Mouse (Mus musculus) liver, adult 2 months (tissue): ENCODE results near the gene Glul. TPM values are rescaled to one million over a fixed set of nuclear protein-coding genes. Genes with fewer than 3 reads are reported as not detected.

Experiments
- DNase-seq: peaks from one replicate; pipeline ENCODE4 v3.0.0-alpha.2; 2011; ENCODE audit warnings: low read depth, low spot score; ENCODE audit errors: extremely low read depth
- H3K27ac ChIP-seq: fragments of 200-500 bp; replicated peaks from 2 replicates; pipeline ENCODE4 v1.5.1; 2012; ENCODE audit warnings: low read depth, mild to moderate bottlenecking, control low read depth, inconsistent platforms, low read length; ENCODE audit not compliant: insufficient read depth
- H3K27me3 ChIP-seq: fragments of 200-500 bp; 2 replicates; pipeline ENCODE4 v1.6.1; 2012; ENCODE audit warnings: mild to moderate bottlenecking, moderate library complexity, low read length, inconsistent platforms; ENCODE audit not compliant: control insufficient read depth, insufficient read depth
- H3K36me3 ChIP-seq: fragments of 200-500 bp; 2 replicates; pipeline ENCODE4 v1.6.1; 2012; ENCODE audit warnings: low read length, inconsistent platforms; ENCODE audit not compliant: control insufficient read depth, insufficient read depth
- H3K4me1 ChIP-seq: fragments of 200-500 bp; 2 replicates; pipeline ENCODE4 v1.6.1; 2011; ENCODE audit warnings: low read length; ENCODE audit not compliant: control insufficient read depth, insufficient read depth
- H3K4me3 ChIP-seq: fragments of 200-500 bp; 2 replicates; pipeline ENCODE4 v1.5.1; 2011; ENCODE audit warnings: low read depth, mild to moderate bottlenecking, control low read depth, low read length, moderate library complexity; ENCODE audit not compliant: insufficient read depth
- H3K79me2 ChIP-seq: fragments of 200-500 bp; 2 replicates; pipeline ENCODE4 v1.6.1; 2012; ENCODE audit warnings: inconsistent platforms, mild to moderate bottlenecking, low read length, moderate library complexity; ENCODE audit not compliant: control insufficient read depth, insufficient read depth
- H3K9ac ChIP-seq: fragments of 200-500 bp; 2 replicates; pipeline ENCODE4 v1.6.1; 2012; ENCODE audit warnings: low read depth, mild to moderate bottlenecking, control low read depth, inconsistent platforms, low read length
- CTCF ChIP-seq: fragments of 200-500 bp; IDR thresholded peaks from 2 replicates; pipeline ENCODE4 v1.5.1; 2011; ENCODE audit warnings: low read depth, low read length, control low read depth
- POLR2A ChIP-seq: fragments of 200-500 bp; IDR thresholded peaks from 2 replicates; pipeline ENCODE4 v1.6.1; 2011; ENCODE audit warnings: low read length, control low read depth; ENCODE audit not compliant: insufficient read depth; ENCODE audit errors: extremely low read depth
- WGBS: fragments of 180-500 bp; shearing (Covaris S2); methylation state at CpG from one replicate; pipeline ENCODE4 v1.1.7; 2018; 5-methylcytosine and 5-hydroxymethylcytosine counted together
- polyA plus RNA-seq: library from polyadenylated mRNA; depleted of rRNA; stranded (reverse); fragments of >200 nt; gene quantifications from 2 replicates; pipeline ENCODE4 v1.2.3, GENCODE M21; 2012; rRNA removed
- total RNA-seq: library from RNA; depleted of rRNA; stranded (reverse); fragments of >200 nt; gene quantifications from 2 replicates; pipeline ENCODE4 v1.2.3, GENCODE M21; 2014; rRNA removed

Glul gene
- total and polyA plus RNA-seq, 2 experiments = 620 to 719 TPM

DNA sequence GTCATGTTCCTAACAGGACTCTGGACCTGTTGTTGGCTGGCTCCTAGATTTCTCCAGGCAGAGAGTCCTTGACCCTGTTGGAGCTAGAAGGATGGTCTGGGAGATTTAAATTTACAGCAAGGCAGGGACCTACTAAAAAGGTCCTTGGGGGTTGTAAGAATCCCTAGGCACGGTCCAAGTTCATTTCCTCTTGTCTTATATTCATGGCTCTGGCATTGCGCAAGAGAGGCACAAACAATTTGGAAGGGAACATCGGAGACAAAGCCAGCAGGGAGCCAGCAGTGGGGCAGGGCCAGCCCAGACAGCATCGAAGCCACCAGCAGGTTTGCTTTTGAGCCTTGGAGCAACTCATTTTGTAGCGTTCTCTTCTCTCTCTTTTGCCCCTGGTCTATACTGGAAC, 45.4 kb downstream of the Glul start:
- H3K9ac ChIP-seq = no peak overlapping the region
- no peak overlapping the region for H3K27ac ChIP-seq
- peak; percentile 52 for DNase-seq
- no peaks in the 10 kb centered on the region for H3K36me3 ChIP-seq
- H3K27me3 ChIP-seq = no peaks in the 10 kb centered on the region
- TF ChIP-seq POLR2A (no peak), CTCF (no peak)
- no peaks in the 10 kb centered on the region for H3K79me2 ChIP-seq
- 41% methylated on average over 5 of the region's 5 CpGs for WGBS
- H3K4me3 ChIP-seq = no peak overlapping the region
- H3K4me1 ChIP-seq = peaks cover 3% of the 10 kb centered on the region; the same call in 1 of the 2 replicates

GRCm38 (mm10) chr1:153946971-153947370, 47.2 kb downstream of the Glul start:
- no peak for TF ChIP-seq POLR2A
- no peak for TF ChIP-seq CTCF
- Histone ChIP-seq H3K4me3 (no peak overlapping the region), H3K27ac (no peak overlapping the region), H3K9ac (no peak overlapping the region), H3K79me2 (no peaks in the 10 kb centered on the region), H3K36me3 (no peaks in the 10 kb centered on the region), H3K27me3 (no peaks in the 10 kb centered on the region), H3K4me1 (peaks cover 3% of the 10 kb centered on the region; the same call in 1 of the 2 replicates)
- 75% methylated on average over 7 of the region's 7 CpGs for WGBS
- no peak for DNase-seq

DNA sequence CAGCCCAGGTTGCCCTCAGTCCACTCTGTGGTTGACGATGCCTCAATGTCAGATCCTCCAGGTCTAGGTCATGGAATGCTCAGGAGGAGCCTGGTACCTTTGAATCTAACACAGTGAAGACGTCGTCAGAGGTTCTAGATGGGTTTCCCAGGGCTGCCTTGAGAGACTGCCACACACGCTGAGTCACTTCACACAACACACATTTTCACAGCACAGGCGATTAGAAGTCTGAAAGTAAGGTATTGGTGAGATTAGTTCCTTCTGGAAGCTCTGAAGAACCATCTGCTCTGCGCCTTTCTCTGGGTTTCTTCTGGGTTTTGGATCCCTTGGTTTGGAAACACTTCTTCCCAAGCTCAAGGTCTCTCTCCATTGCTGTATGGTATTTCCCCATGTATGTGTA, 48.1 kb downstream of the Glul start:
- DNase-seq = no peak
- WGBS = 95% methylated on average over 6 of the region's 6 CpGs
- TF ChIP-seq POLR2A = no peak
- no peak for TF ChIP-seq CTCF
- Histone ChIP-seq H3K4me1 (peaks cover 3% of the 10 kb centered on the region; the same call in 1 of the 2 replicates), H3K36me3 (no peaks in the 10 kb centered on the region), H3K9ac (no peak overlapping the region), H3K4me3 (no peak overlapping the region), H3K27ac (no peak overlapping the region), H3K79me2 (no peaks in the 10 kb centered on the region), H3K27me3 (no peaks in the 10 kb centered on the region)

- 90% methylated on average over 9 of the region's 9 CpGs for WGBS
- TF ChIP-seq CTCF = no peak
- no peak for TF ChIP-seq POLR2A
- H3K4me1 ChIP-seq = no peaks in the 10 kb centered on the region
- H3K9ac ChIP-seq = no peak overlapping the region
- no peak overlapping the region for H3K27ac ChIP-seq
- no peaks in the 10 kb centered on the region for H3K27me3 ChIP-seq
- H3K79me2 ChIP-seq = no peaks in the 10 kb centered on the region
- no peak for DNase-seq
- H3K4me3 ChIP-seq = no peak overlapping the region
- H3K36me3 ChIP-seq = no peaks in the 10 kb centered on the region
Measured at GRCm38 (mm10) chr1:153953232-153953631, 53.5 kb downstream of the Glul start.

GRCm38 (mm10) chr1:153953797-153954196, 54.1 kb downstream of the Glul start:
- H3K4me3 ChIP-seq = no peak overlapping the region
- no peaks in the 10 kb centered on the region for H3K27me3 ChIP-seq
- H3K36me3 ChIP-seq = no peaks in the 10 kb centered on the region
- no peak overlapping the region for H3K27ac ChIP-seq
- no peak overlapping the region for H3K9ac ChIP-seq
- 88% methylated on average over 6 of the region's 6 CpGs for WGBS
- H3K4me1 ChIP-seq = no peaks in the 10 kb centered on the region
- TF ChIP-seq CTCF (no peak), POLR2A (no peak)
- H3K79me2 ChIP-seq = no peaks in the 10 kb centered on the region
- no peak for DNase-seq

- no peaks in the 10 kb centered on the region for H3K27me3 ChIP-seq
- no peak overlapping the region for H3K4me3 ChIP-seq
- DNase-seq = no peak
- WGBS = 35% methylated on average over 1 of the region's 1 CpGs
- no peak overlapping the region for H3K27ac ChIP-seq
- H3K9ac ChIP-seq = no peak overlapping the region
- H3K36me3 ChIP-seq = no peaks in the 10 kb centered on the region
- no peaks in the 10 kb centered on the region for H3K79me2 ChIP-seq
- TF ChIP-seq CTCF = no peak
- TF ChIP-seq POLR2A = no peak
- H3K4me1 ChIP-seq = 0 out of 2 replicates have a peak, but pooled peaks cover 1% of the 10 kb centered on the region
Measured at GRCm38 (mm10) chr1:153957850-153958249, 58.1 kb downstream of the Glul start.

Other genes starting within 250 kb of the Glul start
- gene Rgs8, start 246.9 kb upstream of the Glul start, total RNA-seq = 0.07 and 0.09 TPM in 2 replicates
- not detected in 2 replicates for gene Rgs8, start 246.9 kb upstream of the Glul start, polyA plus RNA-seq
- gene Rgs16, start 159.6 kb upstream of the Glul start, total RNA-seq = 38.2 and 125 TPM in 2 replicates
- 1.6 and 3.9 TPM in 2 replicates for gene Rgs16, start 159.6 kb upstream of the Glul start, polyA plus RNA-seq
- gene Rnasel, start 150.5 kb upstream of the Glul start, total RNA-seq = 3.7 and 5.1 TPM in 2 replicates
- gene Rnasel, start 150.5 kb upstream of the Glul start, polyA plus RNA-seq = 0.57 and 0.72 TPM in 2 replicates
- 0.09 TPM in 1 of 2 replicates, not detected in the other for gene Rgsl1, start 55.8 kb upstream of the Glul start, total RNA-seq
- not detected in 2 replicates for gene Rgsl1, start 55.8 kb upstream of the Glul start, polyA plus RNA-seq
- gene Teddm1b, start 25.6 kb upstream of the Glul start, total RNA-seq = 0.07 and 0.09 TPM in 2 replicates
- 0.10 TPM in 2 replicates for gene Teddm1b, start 25.6 kb upstream of the Glul start, polyA plus RNA-seq
- gene Teddm1a, start 8.2 kb upstream of the Glul start, total RNA-seq = not detected in 2 replicates
- not detected in 2 replicates for gene Teddm1a, start 8.2 kb upstream of the Glul start, polyA plus RNA-seq
- gene Teddm2, start 284 bp downstream of the Glul start, total RNA-seq = 0.20 and 0.83 TPM in 2 replicates
- gene Teddm2, start 284 bp downstream of the Glul start, polyA plus RNA-seq = 0.37 and 0.80 TPM in 2 replicates